Mouse (Mus musculus) urinary bladder, postnatal 0 days (tissue): ENCODE results near the gene Carmil2. TPM values are rescaled to one million over a fixed set of nuclear protein-coding genes. Genes with fewer than 3 reads are reported as not detected.

Experiments
- polyA plus RNA-seq: library from polyadenylated mRNA; unstranded; fragments of >200 nt; fragmentation: Nextera tagmentation; extraction: Ambion mirVana; gene quantifications from 2 replicates; pipeline ENCODE4 v1.2.1, GENCODE M21; 2015

Carmil2 gene
- polyA plus RNA-seq = 0.08 and 0.12 TPM in 2 replicates

DNA sequence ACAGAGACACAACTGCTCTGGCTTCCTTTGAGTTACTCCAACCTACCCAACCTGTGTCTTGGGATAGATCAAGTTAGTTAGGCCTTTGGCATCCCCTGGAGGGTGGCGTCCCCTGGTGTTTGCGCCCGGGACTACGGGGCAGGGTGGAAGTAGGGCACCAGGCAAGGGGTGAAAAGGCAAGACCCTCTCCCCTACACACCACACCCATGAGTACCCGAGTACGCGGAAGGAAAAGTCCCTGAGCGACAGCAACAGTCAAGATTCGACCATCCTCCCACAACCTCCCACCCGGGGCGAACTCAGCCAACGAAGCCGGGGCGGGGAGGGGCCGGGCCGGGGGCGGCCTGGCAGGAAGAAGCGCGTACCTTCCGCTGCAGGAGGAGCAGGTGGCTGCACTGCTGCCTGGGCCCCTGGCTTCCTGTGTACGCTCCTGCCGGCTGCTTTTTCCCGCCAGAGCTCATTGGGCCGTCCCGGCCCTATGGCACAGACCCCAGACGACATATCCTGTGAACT lies at the start of gene Carmil2:
TSS of gene Carmil2 (plus strand) at position 479 of the 513 bp plus-strand sequence.

DNA sequence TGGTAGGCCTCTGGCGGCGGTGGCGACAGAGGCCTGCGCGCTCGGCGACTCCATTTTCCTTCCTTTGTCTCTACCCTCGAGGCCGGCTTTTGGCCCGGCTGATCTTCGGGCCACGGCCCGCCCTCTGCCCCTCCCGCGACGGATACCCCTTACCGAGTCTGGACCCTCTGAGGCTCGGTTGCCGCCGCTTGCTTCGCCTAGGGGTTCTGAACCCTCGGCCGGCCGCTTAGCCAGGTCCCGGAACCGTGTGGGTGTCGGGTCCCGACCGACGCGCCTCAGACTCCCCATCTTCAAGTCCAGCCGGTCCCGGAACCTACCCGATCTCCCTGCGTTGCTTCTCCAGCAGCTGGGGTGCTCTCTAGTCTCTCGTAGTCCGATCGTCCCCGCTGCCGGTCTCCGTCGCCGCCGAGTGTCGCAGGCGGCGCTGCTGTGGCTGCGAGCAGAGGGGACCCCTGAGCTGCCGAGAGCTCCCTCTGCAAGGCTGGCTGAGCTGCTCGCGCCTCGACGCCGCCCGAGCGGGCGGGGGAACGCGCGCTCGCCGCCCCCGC lies 49.0 kb upstream of the Carmil2 start, which contains the start of gene Agrp:
TSS of gene Agrp (minus strand) at position 431 of the 548 bp plus-strand sequence.

GRCm38 (mm10) chr8:105700966-105701824 lies 15.1 kb downstream of the Carmil2 start, which contains the start of the genes Acd and Pard6a:
Gene Acd, minus strand, starts transcription at chr8:105701102.
Gene Pard6a, plus strand, starts transcription at chr8:105701148.

GRCm38 (mm10) chr8:105707498-105708403 lies 21.7 kb downstream of the Carmil2 start, which contains the start of the genes 4933405L10Rik and Enkd1:
Gene 4933405L10Rik, plus strand, starts transcription at chr8:105707655.
Gene Enkd1, minus strand, starts transcription at chr8:105708210.

Other genes with a start within 250 kb of the Carmil2 start
- 44.9 and 57.8 TPM in 2 replicates for gene Tppp3, start 214.7 kb upstream of the Carmil2 start, polyA plus RNA-seq
- 19.3 and 20.5 TPM in 2 replicates for gene Zdhhc1, start 189.4 kb upstream of the Carmil2 start, polyA plus RNA-seq
- 0.51 and 0.60 TPM in 2 replicates for gene Hsd11b2, start 167.5 kb upstream of the Carmil2 start, polyA plus RNA-seq
- 87.1 and 100.0 TPM in 2 replicates for gene Atp6v0d1, start 120.2 kb upstream of the Carmil2 start, polyA plus RNA-seq
- gene Ripor1, start 81.0 kb upstream of the Carmil2 start, polyA plus RNA-seq = 17.4 and 20.9 TPM in 2 replicates
- 40.8 and 44.2 TPM in 2 replicates for gene Ctcf, start 49.7 kb upstream of the Carmil2 start, polyA plus RNA-seq
- 9.2 and 13.5 TPM in 2 replicates for gene Agrp, start 48.9 kb upstream of the Carmil2 start, polyA plus RNA-seq
- 28.8 and 29.9 TPM in 2 replicates for gene Acd, start 14.8 kb downstream of the Carmil2 start, polyA plus RNA-seq
- 10.8 and 11.4 TPM in 2 replicates for gene Pard6a, start 14.9 kb downstream of the Carmil2 start, polyA plus RNA-seq
- gene 4933405L10Rik, start 21.4 kb downstream of the Carmil2 start, polyA plus RNA-seq = not detected in 2 replicates
- 6.3 and 6.6 TPM in 2 replicates for gene Enkd1, start 21.9 kb downstream of the Carmil2 start, polyA plus RNA-seq
- 8.4 and 11.5 TPM in 2 replicates for gene Gfod2, start 72.4 kb downstream of the Carmil2 start, polyA plus RNA-seq
- 5.3 and 5.5 TPM in 2 replicates for gene Ranbp10, start 141.1 kb downstream of the Carmil2 start, polyA plus RNA-seq
- not detected in 2 replicates for gene Tsnaxip1, start 141.5 kb downstream of the Carmil2 start, polyA plus RNA-seq
- 12.8 and 15.9 TPM in 2 replicates for gene Cenpt, start 167.0 kb downstream of the Carmil2 start, polyA plus RNA-seq
- 34.7 and 37.6 TPM in 2 replicates for gene Thap11, start 168.9 kb downstream of the Carmil2 start, polyA plus RNA-seq
- 135 and 151 TPM in 2 replicates for gene Nutf2, start 174.3 kb downstream of the Carmil2 start, polyA plus RNA-seq
- gene Edc4, start 194.6 kb downstream of the Carmil2 start, polyA plus RNA-seq = 16.9 and 18.8 TPM in 2 replicates
- gene Nrn1l, start 207.3 kb downstream of the Carmil2 start, polyA plus RNA-seq = 0.30 and 0.36 TPM in 2 replicates
- 16.9 and 17.5 TPM in 2 replicates for gene Pskh1, start 214.2 kb downstream of the Carmil2 start, polyA plus RNA-seq
- gene Ctrl, start 247.6 kb downstream of the Carmil2 start, polyA plus RNA-seq = 0.40 and 0.55 TPM in 2 replicates